Mouse (Mus musculus): ENCODE data around the gene Kansl3. TPM values are rescaled to one million over a fixed set of nuclear protein-coding genes. Genes with fewer than 3 reads are reported as not detected.

Gene Kansl3
- total RNA-seq, 2 experiments from 2014 or later: 53.2 to 60.7 TPM

- no peak for DNase-seq (ENCODE audit: low spot score)
- intact Hi-C loops (cut with DNase I): no loop called here
Observed at GRCm38 (mm10) chr1:36298107-36298506, 70.9 kb downstream of the Kansl3 start.

- intact Hi-C loops (cut with DNase I): no loop called here
- no peak for DNase-seq (ENCODE audit: low spot score)
Observed at GRCm38 (mm10) chr1:36296466-36297149, 72.4 kb downstream of the Kansl3 start.

- intact Hi-C loops (cut with DNase I): no loop called here
- DNase-seq (ENCODE audit: low spot score): no peak
Observed at GRCm38 (mm10) chr1:36294402-36294801, 74.6 kb downstream of the Kansl3 start.

- intact Hi-C loops (cut with DNase I): no loop called here
- DNase-seq (ENCODE audit: low spot score): no peak
Observed at GRCm38 (mm10) chr1:36293470-36293869, 75.5 kb downstream of the Kansl3 start.

Small RNA genes lying within 50 kb of the gene (microRNA-seq; reads per million reads assigned to microRNA genes)
- not detected for gene Mir6898

Other genes with a start within 250 kb of the Kansl3 start
- 10 to 100 TPM; 26.8 to 29.5 TPM for gene Uggt1, start 124.5 kb downstream of the Kansl3 start, total RNA-seq (2021)
- gene Neurl3, start 94.5 kb downstream of the Kansl3 start, total RNA-seq (2021): 1 to 10 TPM; 3.1 to 3.4 TPM
- gene Arid5a, start 61.4 kb downstream of the Kansl3 start, total RNA-seq (2021): 10 to 100 TPM in 1 of 2 experiments, 1 to 10 TPM in 1; 7.0 to 11.1 TPM
- not detected for gene Fer1l5, start 3.1 kb upstream of the Kansl3 start, total RNA-seq (2021)
- gene Lman2l, start 76.1 kb upstream of the Kansl3 start, total RNA-seq (2021): 10 to 100 TPM; 22.8 to 27.2 TPM
- gene Cnnm4, start 102.4 kb upstream of the Kansl3 start, total RNA-seq (2021): 1 to 10 TPM; 4.1 to 4.3 TPM
- gene Cnnm3, start 142.7 kb upstream of the Kansl3 start, total RNA-seq (2021): 10 to 100 TPM; 14.7 to 15.7 TPM
- gene Ankrd23, start 167.7 kb upstream of the Kansl3 start, total RNA-seq (2021): 100 to 1,000 TPM; 215 to 337 TPM
- 100 to 1,000 TPM; 112 to 186 TPM for gene Gm42417, start 170.2 kb upstream of the Kansl3 start, total RNA-seq (2021)
- gene Ankrd39, start 178.3 kb upstream of the Kansl3 start, total RNA-seq (2021): 1 to 10 TPM; 5.6 to 8.1 TPM
- 10 to 100 TPM; 14.8 to 15.7 TPM for gene Sema4c, start 189.2 kb upstream of the Kansl3 start, total RNA-seq (2021)